Mouse (Mus musculus): ENCODE results near the gene Tacc2.

GRCm38 (mm10) chr7:130698480-130698879 is 121.2 kb downstream of the Tacc2 start:
- TF ChIP-seq POLR2A (IDR thresholded peaks at IDR 0.05; ENCODE audit: extremely low read depth, insufficient read depth, low read length), result no peak
- no peak for TF ChIP-seq CTCF (IDR thresholded peaks at IDR 0.05; ENCODE audit: low read depth, low read length)

Measured in liver, adult 2 months (tissue).